Mouse (Mus musculus): ENCODE measurements around the gene Tm4sf19. TPM values are rescaled to one million over a fixed set of nuclear protein-coding genes. Genes with fewer than 3 reads are reported as not detected.
"Not testable (repeated sequence)": the region's sequence is repeated elsewhere in the genome, so short reads cannot be mapped to it uniquely, and the experiment has no call there.

The Tm4sf19 gene
- polyA plus RNA-seq, 1 experiment from 2014 or later, result not detected

GRCm38 (mm10) chr16:32433138-32433537 lies 32.8 kb downstream of the Tm4sf19 start:
- Histone ChIP-seq H3K4me3 (no peak overlapping the region), H3K9me3 (no peaks in the 10 kb centered on the region), H3K9ac (no peak overlapping the region), H3K27ac (no peak overlapping the region), H3K4me2 (replicated peaks) (no peak overlapping the region), H3K27me3 (no peaks in the 10 kb centered on the region), H3K36me3 (no peaks in the 10 kb centered on the region), H3K4me1 (peaks cover 15% of the 10 kb centered on the region)
- no peak for ATAC-seq (ENCODE audit: low FRiP score, low read depth)
- WGBS, result 84% methylated on average over 2 of the region's 2 CpGs

DNA sequence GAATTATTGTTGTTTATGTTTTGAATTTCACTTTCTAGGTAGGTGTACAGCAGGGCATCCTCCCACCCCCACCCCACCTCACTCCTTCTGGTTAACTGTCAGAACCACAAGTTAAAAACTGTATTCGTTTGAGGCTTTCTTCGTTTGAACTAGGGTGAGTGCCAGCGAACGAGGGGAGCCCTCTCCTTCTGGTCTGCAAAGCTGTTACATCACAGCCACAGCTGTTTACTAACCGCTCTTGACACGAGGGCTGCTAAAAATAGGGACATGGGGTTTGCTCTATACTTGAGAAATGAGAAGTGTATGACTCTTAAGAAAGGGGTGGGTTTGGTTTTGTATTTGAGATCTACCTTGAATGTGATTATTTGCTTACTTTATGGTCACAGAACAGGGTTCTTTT lies 33.8 kb downstream of the Tm4sf19 start:
- Histone ChIP-seq H3K36me3 (no peaks in the 10 kb centered on the region), H3K27me3 (no peaks in the 10 kb centered on the region), H3K9ac (no peak overlapping the region), H3K4me3 (no peak overlapping the region), H3K9me3 (no peaks in the 10 kb centered on the region), H3K4me1 (peaks cover 17% of the 10 kb centered on the region), H3K27ac (no peak overlapping the region), H3K4me2 (replicated peaks) (no peak overlapping the region)
- 58% methylated on average over 6 of the region's 6 CpGs for WGBS
- ATAC-seq (ENCODE audit: low FRiP score, low read depth), result no peak

DNA sequence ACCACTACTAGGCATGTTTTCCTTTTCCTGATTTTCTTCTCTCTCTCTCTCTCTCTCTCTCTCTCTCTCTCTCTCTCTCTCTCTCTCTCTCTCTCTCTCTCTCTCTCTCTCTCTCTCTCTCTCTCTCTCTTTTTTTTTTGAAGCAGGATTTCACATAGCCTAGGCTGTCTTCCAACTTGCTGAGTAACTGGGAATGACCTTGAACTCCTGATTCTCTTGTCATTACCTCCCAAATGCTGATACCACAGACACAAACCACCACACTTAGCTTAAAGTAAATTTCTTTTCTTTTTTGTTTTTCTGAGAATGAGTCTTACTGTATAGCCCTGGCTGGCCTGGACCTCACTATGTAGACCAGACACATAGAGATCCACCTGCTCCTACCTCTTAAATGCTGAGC lies 34.4 kb downstream of the Tm4sf19 start:
- Histone ChIP-seq H3K36me3 (no peaks in the 10 kb centered on the region), H3K9ac (no peak overlapping the region), H3K27me3 (no peaks in the 10 kb centered on the region), H3K9me3 (no peaks in the 10 kb centered on the region), H3K4me3 (no peak overlapping the region), H3K27ac (no peak overlapping the region), H3K4me1 (peaks cover 16% of the 10 kb centered on the region), H3K4me2 (replicated peaks) (no peak overlapping the region)
- no peak for ATAC-seq (ENCODE audit: low FRiP score, low read depth)

DNA sequence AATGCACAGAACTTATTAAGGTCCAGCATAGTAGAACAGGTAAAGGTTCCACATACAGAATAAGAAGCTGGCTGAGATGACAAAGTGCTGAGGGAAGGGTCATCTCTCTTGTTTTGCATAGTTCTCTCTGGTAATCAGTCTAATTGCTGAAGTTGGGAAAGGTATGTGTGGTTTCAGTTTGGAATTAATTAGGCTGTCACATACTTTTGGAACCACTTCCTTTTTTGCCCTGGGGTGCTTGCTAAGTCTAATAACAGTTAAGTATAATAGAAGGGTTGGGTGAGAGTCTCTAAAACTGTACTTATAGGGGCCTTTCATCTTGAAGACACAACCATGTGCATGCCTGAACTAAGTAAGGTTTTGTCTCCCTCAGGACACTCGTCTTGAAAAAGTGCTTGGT lies 36.4 kb downstream of the Tm4sf19 start:
- ATAC-seq (ENCODE audit: low FRiP score, low read depth), result no peak
- 47% methylated on average over 1 of the region's 1 CpGs for WGBS
- H3K4me1 ChIP-seq, result peaks cover 9% of the 10 kb centered on the region

GRCm38 (mm10) chr16:32437266-32437665 lies 37.0 kb downstream of the Tm4sf19 start:
- H3K4me2 ChIP-seq (replicated peaks), result no peak overlapping the region
- no peak overlapping the region for H3K27ac ChIP-seq
- no peak for ATAC-seq (ENCODE audit: low FRiP score, low read depth)
- H3K27me3 ChIP-seq, result no peaks in the 10 kb centered on the region
- 0 out of 2 replicates have a peak, but pooled peaks cover 2% of the 10 kb centered on the region for H3K36me3 ChIP-seq
- H3K9me3 ChIP-seq, result no peaks in the 10 kb centered on the region
- H3K4me1 ChIP-seq, result peaks cover 5% of the 10 kb centered on the region; the same call in 1 of the 2 replicates
- no peak overlapping the region for H3K4me3 ChIP-seq
- WGBS, result 95% methylated on average over 1 of the region's 1 CpGs
- H3K9ac ChIP-seq, result no peak overlapping the region

More for the DNA sequence above, 36.4 kb downstream of the Tm4sf19 start:
- no peak overlapping the region for H3K4me3 ChIP-seq
- no peaks in the 10 kb centered on the region for H3K9me3 ChIP-seq
- H3K27me3 ChIP-seq, result no peaks in the 10 kb centered on the region
- no peak overlapping the region for H3K9ac ChIP-seq
- H3K27ac ChIP-seq, result no peak overlapping the region
- no peak overlapping the region for H3K4me2 ChIP-seq (replicated peaks)
- H3K36me3 ChIP-seq, result no peaks in the 10 kb centered on the region

DNA sequence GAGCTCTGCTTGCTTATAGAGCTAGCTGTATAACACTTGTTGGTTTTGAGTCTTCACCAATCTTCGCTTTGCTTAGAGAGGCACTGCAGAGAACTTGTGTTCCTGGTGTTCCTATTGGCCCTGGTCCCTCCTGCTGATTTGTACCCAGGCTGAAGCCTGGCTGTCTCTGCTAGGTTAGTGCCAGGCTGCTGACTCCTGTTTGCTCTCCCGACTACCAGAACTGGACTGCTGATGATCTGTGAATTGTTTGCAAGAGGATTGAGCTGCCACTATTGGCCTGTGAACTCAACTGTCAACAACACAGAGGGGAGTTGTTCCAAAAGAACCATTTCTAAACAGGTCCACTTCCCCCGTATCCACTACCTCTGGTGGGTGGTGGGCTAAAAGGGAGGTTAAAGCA lies 41.1 kb downstream of the Tm4sf19 start:
- 90% methylated on average over 3 of the region's 3 CpGs for WGBS
- H3K9ac ChIP-seq, result no peak overlapping the region

DNA sequence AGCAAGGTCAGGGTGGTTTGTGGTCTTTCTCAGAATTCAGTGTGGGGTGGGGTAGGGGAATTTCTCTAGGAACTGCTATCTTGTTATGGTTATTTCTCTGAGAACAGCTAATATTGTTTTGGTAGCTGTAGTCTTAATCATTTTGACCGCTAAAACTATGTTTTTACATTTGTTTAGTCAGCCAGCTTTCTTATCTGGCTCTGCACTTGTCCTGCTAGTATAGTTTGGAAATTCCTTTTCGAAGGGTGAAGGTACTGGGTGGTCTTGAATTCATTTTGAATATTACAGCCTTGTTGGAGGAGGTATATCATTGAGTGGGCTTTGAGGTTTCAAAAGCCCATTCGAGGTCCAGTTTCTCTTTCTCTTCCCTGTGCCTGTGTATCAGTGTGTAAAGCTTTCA lies 44.3 kb downstream of the Tm4sf19 start:
- not testable (repeated sequence) for H3K4me3 ChIP-seq; H3K27ac ChIP-seq; ATAC-seq (ENCODE audit: low FRiP score, low read depth); H3K4me2 ChIP-seq (replicated peaks); H3K4me1 ChIP-seq; H3K27me3 ChIP-seq; H3K9ac ChIP-seq; H3K9me3 ChIP-seq; H3K36me3 ChIP-seq
- WGBS, result 91% methylated on average over 3 of the region's 3 CpGs

More for the DNA sequence above, 41.1 kb downstream of the Tm4sf19 start:
- Histone ChIP-seq H3K9me3 (no peaks in the 10 kb centered on the region), H3K4me1 (peaks cover 5% of the 10 kb centered on the region; the same call in 1 of the 2 replicates), H3K36me3 (0 out of 2 replicates have a peak, but pooled peaks cover 2% of the 10 kb centered on the region), H3K27me3 (no peaks in the 10 kb centered on the region), H3K27ac (no peak overlapping the region), H3K4me3 (no peak overlapping the region), H3K4me2 (replicated peaks) (no peak overlapping the region)
- no peak for ATAC-seq (ENCODE audit: low FRiP score, low read depth)

- H3K4me1 ChIP-seq, result no peaks in the 10 kb centered on the region
- no peak overlapping the region for H3K4me2 ChIP-seq (replicated peaks)
- 94% methylated on average over 1 of the region's 1 CpGs for WGBS
- H3K36me3 ChIP-seq, result 0 out of 2 replicates have a peak, but pooled peaks cover 2% of the 10 kb centered on the region
- ATAC-seq (ENCODE audit: low FRiP score, low read depth), result no peak
- no peaks in the 10 kb centered on the region for H3K9me3 ChIP-seq
- H3K27me3 ChIP-seq, result no peaks in the 10 kb centered on the region
- no peak overlapping the region for H3K4me3 ChIP-seq
- no peak overlapping the region for H3K27ac ChIP-seq
- H3K9ac ChIP-seq, result no peak overlapping the region
These were observed 45.3 kb downstream of the Tm4sf19 start for GRCm38 (mm10) chr16:32445558-32445957.

DNA sequence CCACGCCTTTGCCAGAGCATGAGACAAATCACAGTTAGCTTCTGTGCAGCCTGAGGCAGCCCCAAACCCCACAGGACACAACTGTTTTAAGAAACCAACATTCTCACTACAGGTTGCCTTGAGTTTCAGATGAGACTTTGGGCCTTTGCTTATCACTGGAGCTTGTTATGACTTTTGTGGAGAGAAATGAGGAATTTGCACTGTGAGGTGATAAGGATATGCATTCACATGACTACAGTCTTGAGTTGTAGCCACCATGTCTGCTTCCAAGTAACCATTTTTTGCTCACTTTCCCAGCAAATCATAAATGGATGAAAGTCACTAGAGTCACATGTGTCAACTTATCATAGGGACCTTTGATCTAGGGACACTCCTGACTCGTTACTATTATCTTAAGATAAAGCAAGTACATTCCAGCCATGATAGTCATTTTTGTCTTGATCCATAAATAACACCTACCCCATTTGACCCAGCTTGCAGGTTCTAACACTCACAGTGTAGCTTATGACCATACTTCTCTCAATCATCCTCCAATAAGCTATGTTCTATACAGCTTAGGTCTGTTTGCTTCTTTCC lies 46.3 kb downstream of the Tm4sf19 start:
- WGBS, result 76% methylated on average over 2 of the region's 2 CpGs
- no peaks in the 10 kb centered on the region for H3K9me3 ChIP-seq
- no peak overlapping the region for H3K27ac ChIP-seq
- H3K4me3 ChIP-seq, result no peak overlapping the region
- no peak overlapping the region for H3K9ac ChIP-seq
- H3K27me3 ChIP-seq, result no peaks in the 10 kb centered on the region
- no peak overlapping the region for H3K4me2 ChIP-seq (replicated peaks)
- H3K36me3 ChIP-seq, result peaks cover 4% of the 10 kb centered on the region; the same call in 1 of the 2 replicates
- H3K4me1 ChIP-seq, result no peaks in the 10 kb centered on the region
- no peak for ATAC-seq (ENCODE audit: low FRiP score, low read depth)

DNA sequence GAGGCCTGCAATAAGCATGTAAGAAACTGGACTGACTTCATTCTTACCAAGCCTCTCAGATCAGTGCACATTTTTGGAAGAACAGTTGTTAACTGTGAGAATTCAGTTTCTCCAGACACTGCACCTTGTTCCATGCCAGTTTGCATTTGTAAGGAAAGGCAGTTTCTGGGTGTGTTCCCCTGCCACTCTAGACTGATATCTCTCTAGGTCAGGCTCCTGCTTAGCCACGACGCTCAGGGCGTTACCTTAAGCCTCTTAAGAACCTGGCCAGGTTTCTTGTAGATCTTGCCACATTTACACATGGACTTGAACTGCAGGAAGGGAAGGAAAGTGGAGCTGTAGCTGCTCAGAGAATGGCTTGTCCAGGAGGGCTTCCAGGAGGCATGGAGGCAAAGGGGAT lies 49.4 kb downstream of the Tm4sf19 start:
- Histone ChIP-seq H3K9me3 (no peaks in the 10 kb centered on the region), H3K27me3 (no peaks in the 10 kb centered on the region), H3K36me3 (peaks cover 16% of the 10 kb centered on the region), H3K9ac (no peak overlapping the region), H3K4me3 (no peak overlapping the region), H3K4me1 (peaks cover 6% of the 10 kb centered on the region; the same call in 1 of the 2 replicates), H3K4me2 (replicated peaks) (no peak overlapping the region), H3K27ac (no peak overlapping the region)
- ATAC-seq (ENCODE audit: low FRiP score, low read depth), result no peak
- WGBS, result 85% methylated on average over 3 of the region's 3 CpGs

DNA sequence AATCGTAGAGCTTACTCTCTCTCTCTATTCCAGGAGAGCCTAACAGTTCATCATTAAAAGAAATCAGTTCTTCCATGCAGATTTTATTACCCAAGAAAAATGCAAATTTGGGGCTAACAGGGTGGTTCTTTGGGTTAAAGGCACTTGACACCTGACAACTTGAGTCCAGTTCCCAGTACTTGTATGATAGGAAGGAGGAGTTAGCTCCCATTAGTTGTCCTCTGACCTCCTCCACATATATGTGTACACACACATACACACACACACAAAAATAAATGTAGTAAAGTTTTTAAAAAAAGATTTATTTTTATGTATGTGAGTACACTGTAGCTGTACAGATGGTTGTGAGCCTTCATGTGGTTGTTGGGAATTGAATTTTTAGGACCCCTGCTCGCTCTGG lies 49.8 kb downstream of the Tm4sf19 start:
- Histone ChIP-seq H3K27me3 (no peaks in the 10 kb centered on the region), H3K4me2 (replicated peaks) (no peak overlapping the region), H3K9me3 (no peaks in the 10 kb centered on the region), H3K36me3 (peaks cover 16% of the 10 kb centered on the region), H3K4me1 (peaks cover 10% of the 10 kb centered on the region; the same call in 1 of the 2 replicates), H3K9ac (no peak overlapping the region), H3K27ac (no peak overlapping the region), H3K4me3 (no peak overlapping the region)
- ATAC-seq (ENCODE audit: low FRiP score, low read depth), result no peak
- 94% methylated on average over 2 of the region's 2 CpGs for WGBS

DNA sequence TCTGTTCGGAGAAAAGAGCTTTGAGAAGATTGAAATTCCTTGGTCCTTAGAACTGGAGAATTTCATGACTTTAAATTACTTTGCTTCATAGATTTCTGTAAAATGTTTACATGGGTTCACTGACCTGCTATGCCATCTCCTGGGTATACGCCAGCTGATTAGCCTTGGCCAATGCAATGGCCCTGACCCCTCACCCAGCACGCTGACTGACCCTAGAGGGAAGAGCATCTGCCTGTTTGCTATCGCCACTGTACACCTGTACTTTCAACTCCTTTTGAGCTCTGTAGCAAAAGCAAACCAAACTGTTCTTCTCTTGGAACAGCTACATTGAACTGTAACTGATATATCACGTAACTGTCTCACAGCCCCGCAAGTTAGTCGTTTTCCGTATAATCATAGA lies 52.8 kb downstream of the Tm4sf19 start:
- H3K4me3 ChIP-seq, result no peak overlapping the region
- H3K9me3 ChIP-seq, result no peaks in the 10 kb centered on the region
- H3K27ac ChIP-seq, result no peak overlapping the region
- H3K9ac ChIP-seq, result no peak overlapping the region
- no peak overlapping the region for H3K4me2 ChIP-seq (replicated peaks)
- 94% methylated on average over 8 of the region's 8 CpGs for WGBS
- peaks cover 12% of the 10 kb centered on the region; the same call in 1 of the 2 replicates for H3K4me1 ChIP-seq
- H3K27me3 ChIP-seq, result no peaks in the 10 kb centered on the region
- H3K36me3 ChIP-seq, result peaks cover 30% of the 10 kb centered on the region
- ATAC-seq (ENCODE audit: low FRiP score, low read depth), result no peak

DNA sequence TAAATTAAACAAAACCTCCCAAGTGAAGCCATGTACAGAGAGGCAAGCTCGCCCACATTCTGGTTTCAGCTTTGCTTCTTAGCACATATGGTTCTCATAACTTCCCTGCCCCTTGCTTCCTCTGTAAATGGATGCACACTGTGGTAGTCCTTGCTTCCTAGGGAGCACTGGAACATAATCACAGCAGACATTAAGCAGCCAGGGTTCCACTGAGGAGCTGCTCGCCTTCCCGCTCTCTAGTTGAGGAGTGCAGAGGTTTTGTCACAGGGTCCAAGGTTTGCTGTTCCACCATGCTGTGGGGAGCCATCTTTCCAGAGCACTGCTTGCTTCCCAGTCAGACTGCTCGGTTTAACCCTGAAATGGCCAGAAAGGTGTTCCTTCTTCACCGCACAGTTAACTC lies 54.3 kb downstream of the Tm4sf19 start:
- Histone ChIP-seq H3K4me3 (no peak overlapping the region), H3K27ac (peak overlapping the region; percentile 61), H3K9ac (no peak overlapping the region), H3K27me3 (no peaks in the 10 kb centered on the region), H3K4me2 (replicated peaks) (peak overlapping the region; percentile 36), H3K36me3 (peaks cover 39% of the 10 kb centered on the region), H3K9me3 (no peaks in the 10 kb centered on the region), H3K4me1 (peaks cover 12% of the 10 kb centered on the region; the same call in 1 of the 2 replicates)
- 28% methylated on average over 5 of the region's 5 CpGs for WGBS
- ATAC-seq (ENCODE audit: low FRiP score, low read depth), result no peak
